Mouse (Mus musculus): ENCODE results near the gene Lbp. TPM values are rescaled to one million over a fixed set of nuclear protein-coding genes. Genes with fewer than 3 reads are reported as not detected.

Gene Lbp
- polyA plus RNA-seq, 1 experiment from 2014 or later = 3.4 TPM

DNA sequence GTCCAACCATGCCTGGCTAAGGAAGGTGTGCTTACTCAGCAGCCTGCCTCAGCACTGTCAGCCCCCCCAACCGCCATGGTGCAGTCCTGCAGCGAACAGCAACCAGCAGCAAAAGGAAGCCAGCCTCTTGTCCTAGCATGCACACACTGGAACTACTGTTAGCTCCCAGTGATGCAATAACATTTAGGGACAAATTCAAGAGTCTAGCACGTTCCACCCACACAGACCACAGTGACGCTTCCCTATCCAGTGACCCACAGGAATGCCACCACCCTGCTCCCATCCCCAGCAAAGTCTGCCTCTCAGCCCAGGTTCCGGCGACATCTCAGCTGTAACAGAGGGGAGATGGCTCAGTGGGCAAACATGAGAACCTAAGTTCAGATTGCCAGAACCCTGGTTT is 40.2 kb downstream of the Lbp start:
- DNase-seq (ENCODE audit: low spot score) = no peak

DNA sequence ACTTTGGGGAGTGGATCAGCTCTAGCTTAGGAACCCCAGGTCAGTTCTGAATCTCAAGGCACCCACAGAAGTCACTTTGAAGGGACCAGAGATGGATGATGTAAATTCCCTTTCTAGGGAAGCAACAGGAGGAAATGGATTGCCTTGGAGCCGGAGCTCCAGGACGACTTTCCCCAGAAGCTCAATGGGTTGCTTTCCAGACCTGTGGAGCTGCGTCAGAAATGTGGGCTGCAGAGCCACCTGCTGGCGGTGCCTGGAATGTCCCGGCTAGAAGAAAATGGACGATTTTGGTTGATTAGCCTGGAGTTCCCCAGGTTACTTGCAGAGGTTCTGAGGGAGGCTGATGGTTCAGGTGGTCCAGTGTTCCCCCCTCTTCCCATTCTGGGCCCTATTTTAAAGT is 41.6 kb downstream of the Lbp start:
- DNase-seq (ENCODE audit: low spot score) (peak; percentile 82), ATAC-seq (ENCODE audit: low FRiP score) (peak; percentile 48; the same call in 1 of the 2 replicates)
- no peak overlapping the region for H3K27ac ChIP-seq (ENCODE audit: low read depth, low read length)
- H3K4me3 ChIP-seq (ENCODE audit: low read depth, low read length) = no peak overlapping the region
- H3K9me3 ChIP-seq (ENCODE audit: control insufficient read depth, low read length) = no peaks in the 10 kb centered on the region
- no peak overlapping the region for H3K9ac ChIP-seq (ENCODE audit: low read depth, low read length)
- 5% methylated on average over 6 of the region's 6 CpGs for WGBS
- H3K27me3 ChIP-seq (ENCODE audit: control insufficient read depth, insufficient read depth, low read length) = no peaks in the 10 kb centered on the region
- 0 out of 2 replicates have a peak, but pooled peaks cover 2% of the 10 kb centered on the region for H3K36me3 ChIP-seq (ENCODE audit: control insufficient read depth, insufficient read depth, low read length)
- H3K4me2 ChIP-seq (replicated peaks; ENCODE audit: low read depth, low read length) = no peak overlapping the region
- no peaks in the 10 kb centered on the region for H3K4me1 ChIP-seq (replicated peaks; ENCODE audit: control insufficient read depth, insufficient read depth, low read length)

More for the DNA sequence above, 40.2 kb downstream of the Lbp start:
- Histone ChIP-seq H3K9me3 (ENCODE audit: control insufficient read depth, low read length) (no peaks in the 10 kb centered on the region), H3K36me3 (ENCODE audit: control insufficient read depth, insufficient read depth, low read length) (no peaks in the 10 kb centered on the region), H3K4me2 (replicated peaks; ENCODE audit: low read depth, low read length) (no peak overlapping the region), H3K4me1 (replicated peaks; ENCODE audit: control insufficient read depth, insufficient read depth, low read length) (no peaks in the 10 kb centered on the region), H3K27ac (ENCODE audit: low read depth, low read length) (no peak overlapping the region), H3K4me3 (ENCODE audit: low read depth, low read length) (no peak overlapping the region), H3K9ac (ENCODE audit: low read depth, low read length) (no peak overlapping the region), H3K27me3 (ENCODE audit: control insufficient read depth, insufficient read depth, low read length) (no peaks in the 10 kb centered on the region)
- WGBS = 83% methylated on average over 6 of the region's 6 CpGs
- no peak for ATAC-seq (ENCODE audit: low FRiP score)

DNA sequence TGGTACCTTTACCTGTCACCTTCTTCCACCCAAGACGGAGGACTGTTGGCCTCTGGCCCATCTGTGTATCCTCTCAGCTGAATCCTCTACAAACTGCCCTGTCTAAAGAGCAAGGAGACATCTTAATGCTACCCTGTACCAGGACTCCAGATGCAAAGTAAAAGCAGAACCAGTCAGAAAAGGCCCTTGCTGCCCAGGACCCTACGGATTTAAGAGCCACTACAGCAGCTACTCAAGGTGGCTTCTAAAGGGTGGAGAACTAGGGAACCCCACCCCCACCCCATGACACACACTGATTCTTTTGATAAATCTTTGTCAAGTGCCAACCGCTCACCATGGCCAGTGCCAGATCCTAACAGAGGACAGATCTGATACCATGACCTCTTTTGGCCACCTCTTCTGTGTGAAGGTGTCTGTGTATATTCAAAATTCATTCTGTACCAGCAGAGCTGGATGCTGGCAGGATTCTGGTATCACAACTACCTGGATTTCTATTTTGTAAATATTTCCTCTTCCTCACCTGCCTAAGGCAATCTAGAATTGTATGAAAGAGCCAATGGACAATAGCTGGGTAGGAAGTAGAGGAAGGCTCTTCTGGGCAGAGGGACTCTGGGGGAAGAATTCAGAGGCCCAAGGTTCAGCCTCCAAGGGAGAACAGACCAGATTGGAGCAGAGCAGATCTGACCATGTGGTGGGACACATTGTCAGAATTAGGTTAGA is 46.7 kb downstream of the Lbp start:
- H3K4me1 ChIP-seq (replicated peaks; ENCODE audit: control insufficient read depth, insufficient read depth, low read length) = no peaks in the 10 kb centered on the region
- H3K9me3 ChIP-seq (ENCODE audit: control insufficient read depth, low read length) = no peaks in the 10 kb centered on the region
- no peak for ATAC-seq (ENCODE audit: low FRiP score)
- H3K9ac ChIP-seq (ENCODE audit: low read depth, low read length) = no peak overlapping the region
- no peak overlapping the region for H3K4me2 ChIP-seq (replicated peaks; ENCODE audit: low read depth, low read length)
- no peak overlapping the region for H3K4me3 ChIP-seq (ENCODE audit: low read depth, low read length)
- no peaks in the 10 kb centered on the region for H3K27me3 ChIP-seq (ENCODE audit: control insufficient read depth, insufficient read depth, low read length)
- H3K27ac ChIP-seq (ENCODE audit: low read depth, low read length) = no peak overlapping the region
- WGBS = 85% methylated on average over 3 of the region's 3 CpGs
- DNase-seq (ENCODE audit: low spot score) = no peak
- H3K36me3 ChIP-seq (ENCODE audit: control insufficient read depth, insufficient read depth, low read length) = peaks cover 15% of the 10 kb centered on the region

DNA sequence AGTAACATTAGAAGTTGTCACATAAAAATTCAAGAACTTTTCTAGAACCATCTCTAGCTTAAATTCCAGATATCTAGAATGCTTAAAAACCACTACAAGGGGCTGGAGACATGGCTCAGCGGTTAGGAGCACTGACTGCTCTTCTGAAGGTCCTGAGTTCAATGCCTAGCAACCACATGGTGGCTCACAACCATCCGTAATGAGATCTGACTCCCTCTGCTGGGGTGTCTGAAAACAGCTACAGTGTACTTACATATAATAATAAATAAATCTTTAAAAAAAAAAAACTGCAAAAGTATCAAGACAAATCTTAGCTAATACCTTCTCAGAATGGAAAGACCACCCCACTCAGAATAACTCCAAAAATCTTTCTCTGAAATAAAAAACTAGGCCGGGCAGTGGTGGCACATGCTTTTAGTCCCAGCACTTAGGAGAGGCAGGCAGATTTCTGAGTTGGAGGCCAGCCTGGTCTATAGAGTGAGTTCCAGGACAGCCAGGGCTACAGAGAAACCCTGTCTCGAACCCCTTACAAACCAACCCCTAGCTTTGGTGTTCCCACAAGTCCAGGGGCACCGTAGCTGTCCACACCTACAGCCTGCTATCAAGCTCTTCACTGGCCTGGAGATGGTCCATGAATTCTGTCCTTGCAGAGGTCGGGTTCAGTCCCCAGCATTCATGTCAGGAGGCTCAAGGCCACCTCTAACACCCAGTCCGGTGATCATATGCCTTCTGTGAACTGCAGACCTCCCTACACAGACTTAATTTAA is 48.2 kb downstream of the Lbp start:
- ATAC-seq (ENCODE audit: low FRiP score) = no peak
- DNase-seq (ENCODE audit: low spot score) = no peak
- 83% methylated on average over 7 of the region's 7 CpGs for WGBS
- no peak overlapping the region for H3K4me3 ChIP-seq (ENCODE audit: low read depth, low read length)
- H3K9me3 ChIP-seq (ENCODE audit: control insufficient read depth, low read length) = no peaks in the 10 kb centered on the region
- H3K9ac ChIP-seq (ENCODE audit: low read depth, low read length) = no peak overlapping the region
- no peak overlapping the region for H3K4me2 ChIP-seq (replicated peaks; ENCODE audit: low read depth, low read length)
- no peaks in the 10 kb centered on the region for H3K27me3 ChIP-seq (ENCODE audit: control insufficient read depth, insufficient read depth, low read length)
- H3K27ac ChIP-seq (ENCODE audit: low read depth, low read length) = no peak overlapping the region
- no peaks in the 10 kb centered on the region for H3K4me1 ChIP-seq (replicated peaks; ENCODE audit: control insufficient read depth, insufficient read depth, low read length)
- peaks cover 28% of the 10 kb centered on the region for H3K36me3 ChIP-seq (ENCODE audit: control insufficient read depth, insufficient read depth, low read length)

DNA sequence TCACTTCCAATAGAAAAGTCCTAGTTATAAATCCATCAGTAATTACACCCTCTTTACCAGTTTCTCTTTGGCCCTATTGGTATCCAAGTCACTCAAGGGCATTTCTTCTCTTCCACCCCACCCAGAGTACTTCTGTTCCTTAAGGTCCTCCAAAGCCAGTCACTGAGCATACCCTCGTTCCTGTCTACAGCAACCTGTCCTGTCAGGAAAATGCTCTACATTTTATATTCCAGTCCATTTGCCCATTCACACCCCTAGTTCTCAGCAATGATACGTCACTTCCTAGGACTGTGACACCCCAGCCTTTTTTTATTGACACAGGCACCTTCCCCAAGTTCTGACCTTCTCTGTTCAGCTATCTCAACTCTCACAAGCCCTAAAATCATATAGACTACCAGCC is 48.9 kb downstream of the Lbp start:
- no peak for ATAC-seq (ENCODE audit: low FRiP score)
- Histone ChIP-seq H3K9me3 (ENCODE audit: control insufficient read depth, low read length) (no peaks in the 10 kb centered on the region), H3K4me2 (replicated peaks; ENCODE audit: low read depth, low read length) (no peak overlapping the region), H3K4me3 (ENCODE audit: low read depth, low read length) (no peak overlapping the region), H3K4me1 (replicated peaks; ENCODE audit: control insufficient read depth, insufficient read depth, low read length) (0 out of 2 replicates have a peak, but pooled peaks cover 4% of the 10 kb centered on the region), H3K9ac (ENCODE audit: low read depth, low read length) (no peak overlapping the region), H3K27me3 (ENCODE audit: control insufficient read depth, insufficient read depth, low read length) (no peaks in the 10 kb centered on the region), H3K27ac (ENCODE audit: low read depth, low read length) (no peak overlapping the region), H3K36me3 (ENCODE audit: control insufficient read depth, insufficient read depth, low read length) (peaks cover 30% of the 10 kb centered on the region)
- DNase-seq (ENCODE audit: low spot score) = no peak
- 85% methylated on average over 2 of the region's 2 CpGs for WGBS

DNA sequence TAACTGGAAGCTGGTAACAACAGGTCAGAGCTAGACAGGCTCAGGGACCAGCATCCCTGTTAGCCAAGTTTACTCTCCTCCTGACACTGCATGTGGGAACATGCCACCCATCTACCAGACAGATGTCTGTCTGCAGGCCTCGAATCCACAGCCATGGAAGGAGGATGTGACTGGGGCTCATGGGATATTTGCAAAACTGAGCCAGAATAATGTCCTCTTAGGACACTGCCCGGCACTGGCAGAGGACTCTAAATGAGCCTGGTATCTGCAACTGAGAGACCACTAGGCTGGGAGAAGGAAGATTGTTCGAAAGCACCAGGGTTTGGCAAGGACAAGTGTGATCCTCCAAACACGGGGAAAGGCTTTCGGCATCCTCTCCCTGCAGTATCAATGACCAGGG is 49.8 kb downstream of the Lbp start:
- Histone ChIP-seq H3K4me3 (ENCODE audit: low read depth, low read length) (no peak overlapping the region), H3K9ac (ENCODE audit: low read depth, low read length) (no peak overlapping the region), H3K27ac (ENCODE audit: low read depth, low read length) (no peak overlapping the region), H3K9me3 (ENCODE audit: control insufficient read depth, low read length) (no peaks in the 10 kb centered on the region), H3K4me2 (replicated peaks; ENCODE audit: low read depth, low read length) (no peak overlapping the region), H3K4me1 (replicated peaks; ENCODE audit: control insufficient read depth, insufficient read depth, low read length) (0 out of 2 replicates have a peak, but pooled peaks cover 5% of the 10 kb centered on the region), H3K27me3 (ENCODE audit: control insufficient read depth, insufficient read depth, low read length) (no peaks in the 10 kb centered on the region), H3K36me3 (ENCODE audit: control insufficient read depth, insufficient read depth, low read length) (peaks cover 30% of the 10 kb centered on the region)
- WGBS = 94% methylated on average over 5 of the region's 5 CpGs
- no peak for DNase-seq (ENCODE audit: low spot score)
- no peak for ATAC-seq (ENCODE audit: low FRiP score)

DNA sequence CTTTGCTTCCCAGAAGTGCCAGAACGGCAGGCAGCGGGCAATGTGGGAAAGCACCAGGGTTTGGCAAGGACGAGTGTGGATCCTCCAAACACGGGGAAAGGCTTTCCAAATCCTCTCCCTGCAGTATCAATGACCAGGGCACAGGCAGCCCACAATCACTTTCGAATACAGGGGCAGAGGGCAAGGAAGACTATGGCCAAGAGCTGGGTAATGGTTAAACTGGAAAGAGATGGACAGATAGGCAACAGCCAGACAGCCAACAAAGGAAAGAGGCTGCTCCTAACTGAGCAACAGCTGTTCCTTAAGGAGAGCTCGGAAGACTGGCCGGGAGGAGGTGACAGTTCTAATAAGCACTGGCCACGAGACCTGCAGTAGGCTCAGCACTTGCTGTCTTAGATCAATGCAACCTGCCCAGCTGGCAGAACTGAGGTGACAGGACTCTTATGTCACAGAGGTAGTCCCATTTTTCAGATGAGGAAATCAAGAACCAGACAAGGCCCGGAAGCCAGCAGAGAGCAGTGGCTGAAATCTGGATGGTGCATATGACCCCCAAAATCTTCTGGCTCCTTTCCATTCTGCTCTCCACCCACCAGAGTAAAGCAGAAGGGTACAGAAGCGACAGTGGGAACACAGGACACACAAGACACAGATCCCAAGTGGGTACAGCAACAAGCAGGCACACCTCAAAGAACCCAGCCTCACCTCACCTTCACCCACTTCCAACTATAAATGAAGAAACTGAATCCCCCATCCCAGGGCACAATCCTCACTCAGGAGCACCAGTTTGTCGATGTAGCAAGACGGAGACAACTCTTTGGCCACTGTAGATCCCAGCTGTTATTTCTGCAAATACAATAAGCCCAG is 53.7 kb downstream of the Lbp start:
- ATAC-seq (ENCODE audit: low FRiP score) (no peak), DNase-seq (ENCODE audit: low spot score) (no peak)
- Histone ChIP-seq H3K4me1 (replicated peaks; ENCODE audit: control insufficient read depth, insufficient read depth, low read length) (0 out of 2 replicates have a peak, but pooled peaks cover 5% of the 10 kb centered on the region), H3K4me2 (replicated peaks; ENCODE audit: low read depth, low read length) (peak overlapping the region; percentile 68), H3K27me3 (ENCODE audit: control insufficient read depth, insufficient read depth, low read length) (no peaks in the 10 kb centered on the region), H3K9me3 (ENCODE audit: control insufficient read depth, low read length) (no peaks in the 10 kb centered on the region), H3K9ac (ENCODE audit: low read depth, low read length) (peak overlapping the region; percentile 96), H3K4me3 (ENCODE audit: low read depth, low read length) (peak overlapping the region; percentile 91), H3K27ac (ENCODE audit: low read depth, low read length) (no peak overlapping the region), H3K36me3 (ENCODE audit: control insufficient read depth, insufficient read depth, low read length) (peaks cover 24% of the 10 kb centered on the region)
- 75% methylated on average over 12 of the region's 12 CpGs for WGBS

DNA sequence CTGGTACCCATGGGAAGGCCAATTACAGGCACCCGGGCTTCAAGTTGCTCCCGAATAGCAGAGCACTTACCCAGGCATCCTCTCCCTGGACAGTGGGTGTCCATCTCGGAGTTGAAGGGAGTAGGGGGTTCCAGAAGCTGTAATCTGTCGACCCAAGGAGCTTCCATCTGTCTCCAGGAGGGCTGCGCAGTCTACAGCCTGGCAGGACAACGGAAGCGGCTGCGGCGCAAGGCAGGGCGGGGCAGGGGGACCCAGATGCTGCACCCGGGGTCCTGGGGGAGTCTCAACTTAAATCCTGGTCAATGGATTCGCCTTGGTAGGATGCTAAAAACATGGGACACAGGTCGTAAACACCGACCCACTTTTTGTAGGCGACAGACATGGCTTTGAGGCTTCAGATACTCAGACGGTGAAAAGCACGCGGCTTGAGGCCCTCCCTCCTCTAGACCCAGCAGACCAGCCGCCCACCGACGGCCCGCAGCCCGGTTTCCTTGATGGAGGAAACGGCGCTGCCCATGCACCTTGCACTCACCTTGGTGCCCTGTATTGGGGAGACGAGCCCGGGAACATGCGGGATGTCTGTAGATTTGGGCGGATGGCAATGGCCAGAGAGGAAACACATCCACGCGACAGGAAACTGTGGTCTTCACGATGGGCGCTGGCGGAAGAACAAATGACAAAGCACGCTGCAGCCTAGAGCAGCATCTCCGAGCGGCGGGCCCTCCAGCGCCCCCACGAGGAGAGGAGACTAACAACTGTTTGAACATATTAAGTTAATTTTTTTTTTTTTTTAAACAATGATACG is 54.8 kb downstream of the Lbp start:
- Histone ChIP-seq H3K36me3 (ENCODE audit: control insufficient read depth, insufficient read depth, low read length) (peaks cover 20% of the 10 kb centered on the region), H3K9me3 (ENCODE audit: control insufficient read depth, low read length) (no peaks in the 10 kb centered on the region), H3K27ac (ENCODE audit: low read depth, low read length) (peak overlapping the region; percentile 68), H3K4me1 (replicated peaks; ENCODE audit: control insufficient read depth, insufficient read depth, low read length) (0 out of 2 replicates have a peak, but pooled peaks cover 5% of the 10 kb centered on the region), H3K9ac (ENCODE audit: low read depth, low read length) (peak overlapping the region; percentile 96), H3K27me3 (ENCODE audit: control insufficient read depth, insufficient read depth, low read length) (no peaks in the 10 kb centered on the region), H3K4me3 (ENCODE audit: low read depth, low read length) (peak overlapping the region; percentile 91), H3K4me2 (replicated peaks; ENCODE audit: low read depth, low read length) (peak overlapping the region; percentile 68)
- under 1% methylated on average over 41 of the region's 41 CpGs for WGBS
- DNase-seq (ENCODE audit: low spot score) = peak; percentile 95
- peak; percentile 87 for ATAC-seq (ENCODE audit: low FRiP score)

Data from hindbrain, embryonic 11.5 days (tissue).